Mouse (Mus musculus) monocyte, adult 5-6 weeks (primary cell): ENCODE data around the gene Btg4. TPM values are rescaled to one million over a fixed set of nuclear protein-coding genes. Genes with fewer than 3 reads are reported as not detected.
A peak's percentile ranks its signal among the peaks of the same experiment; 100 is the strongest.
"Not testable (repeated sequence)": the region's sequence is repeated elsewhere in the genome, so short reads cannot be mapped to it uniquely, and the experiment has no call there.

Experiments used
- ATAC-seq: fragments of 153-309, 156-312 bp; replicated peaks from 2 replicates; pipeline ENCODE4 v1.8.0; 2017; ENCODE audit warnings: mild to moderate bottlenecking; ENCODE audit not compliant: low TSS enrichment, insufficient number of reproducible peaks, severe bottlenecking, poor library complexity, low FRiP score
- total RNA-seq: library from RNA; stranded (forward); fragments of 200-1000, 200-491, 200-594 nt; gene quantifications from 3 replicates; pipeline ENCODE4 v1.2.3, GENCODE M21; 2017

The Btg4 gene
- total RNA-seq, 1 experiment from 2014 or later: not detected

- ATAC-seq: 0 out of 2 replicates have a peak, but pooled peaks have one; percentile 15
These were observed 15.7 kb downstream of the Btg4 start for GRCm38 (mm10) chr9:51076300-51076978.

- ATAC-seq: peak; percentile 67
These were observed 16.2 kb downstream of the Btg4 start, which contains the start of gene Layn for GRCm38 (mm10) chr9:51076979-51077315. Layn (minus strand) TSS chr9:51077094.

- ATAC-seq: no peak
These were observed 20.9 kb downstream of the Btg4 start for GRCm38 (mm10) chr9:51081614-51082013.

DNA sequence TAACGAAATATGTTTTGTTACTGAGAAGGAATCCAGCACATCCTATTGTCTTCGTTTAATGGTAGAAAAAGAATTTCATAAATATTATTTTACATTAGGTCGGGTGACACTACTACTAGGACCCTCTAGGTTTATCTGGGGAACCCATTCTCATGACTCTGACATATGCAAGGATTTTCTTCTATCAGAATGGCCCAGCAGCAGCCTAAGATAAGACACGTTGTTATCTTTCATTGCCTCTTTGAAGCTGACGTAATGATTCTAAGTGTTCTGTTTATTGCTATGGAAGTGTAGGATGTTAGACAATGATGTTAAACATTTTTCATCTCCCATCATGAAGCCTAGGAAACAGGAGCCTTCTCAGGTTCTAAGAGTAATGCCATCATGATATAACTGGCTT is 33.0 kb downstream of the Btg4 start:
- no peak for ATAC-seq

DNA sequence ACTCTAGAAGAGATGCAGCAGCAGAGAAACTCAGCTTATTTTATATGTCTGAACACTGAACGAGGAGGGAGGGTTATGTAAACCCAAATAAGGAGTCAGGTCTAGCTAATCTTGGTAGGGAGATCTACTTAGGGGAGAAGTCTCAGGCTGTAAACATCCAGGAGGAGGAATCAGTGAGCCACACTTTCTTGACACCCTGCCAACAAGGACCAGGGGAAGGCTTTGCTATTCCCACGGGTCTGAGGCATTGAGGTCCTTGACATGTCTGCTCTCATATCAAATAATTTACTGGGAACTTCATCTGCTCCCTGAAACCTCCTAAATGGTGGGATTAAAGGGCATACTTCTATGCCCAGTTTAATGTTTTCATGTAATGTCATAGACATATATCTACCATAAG is 35.6 kb downstream of the Btg4 start:
- ATAC-seq: no peak

GRCm38 (mm10) chr9:51101756-51102425 is 41.2 kb downstream of the Btg4 start, which contains the start of gene 4833427G06Rik:
4833427G06Rik (minus strand) TSS chr9:51102078.
- no peak for ATAC-seq

GRCm38 (mm10) chr9:51102963-51103807 is 42.5 kb downstream of the Btg4 start:
- no peak for ATAC-seq

DNA sequence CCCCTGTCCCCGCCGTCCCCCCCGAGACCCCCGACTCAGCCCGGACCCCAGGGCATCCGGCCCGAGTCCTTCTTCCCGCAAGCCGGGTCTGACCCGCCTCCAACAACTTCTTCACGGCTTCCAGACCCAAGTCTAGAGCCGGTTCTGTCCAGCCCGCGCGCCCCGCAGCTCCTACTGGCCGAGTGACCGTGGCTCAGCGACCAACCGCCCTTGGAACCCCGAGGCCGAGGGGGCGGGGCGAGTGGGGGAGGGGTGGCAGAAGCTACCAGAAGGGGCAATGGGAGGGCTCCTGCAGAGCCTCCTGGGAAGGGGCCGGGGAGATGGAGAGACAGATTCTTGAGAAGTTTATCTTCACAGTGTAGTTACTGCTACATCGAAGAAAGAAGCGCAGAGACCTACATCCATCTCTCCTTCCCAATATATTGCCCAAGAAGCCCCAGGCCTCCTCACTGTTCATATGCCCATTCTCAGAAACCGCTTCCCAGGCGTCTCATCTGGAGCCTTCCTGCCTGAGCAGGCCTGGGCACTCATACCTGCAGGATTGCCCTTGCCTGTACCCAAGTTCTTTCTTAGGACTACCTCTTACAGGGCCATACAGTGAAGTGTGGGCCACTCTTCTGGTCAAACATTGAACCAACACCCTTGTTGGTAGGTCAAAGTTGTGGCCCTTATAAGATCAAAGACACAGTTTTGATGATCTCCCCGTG is 43.3 kb downstream of the Btg4 start:
- ATAC-seq: no peak

DNA sequence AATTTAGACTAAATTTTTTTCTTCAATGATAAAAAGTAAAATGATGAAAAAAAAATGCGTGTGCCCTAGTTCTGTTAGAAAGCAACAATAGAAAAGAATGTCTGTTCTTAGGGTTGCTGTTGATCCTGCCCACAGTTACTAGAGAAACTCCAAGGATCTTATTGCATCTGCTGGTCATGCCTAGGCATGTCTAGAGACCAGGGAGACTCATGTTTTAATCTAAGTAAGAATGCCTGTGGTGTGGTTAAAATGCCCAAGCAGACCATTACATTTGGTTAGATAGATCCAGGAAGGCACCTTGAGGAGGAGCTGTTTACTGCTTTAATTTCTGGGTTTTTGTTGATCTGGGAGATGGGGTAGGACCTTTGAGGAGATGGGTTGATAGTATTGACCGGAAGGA is 45.0 kb downstream of the Btg4 start:
- no peak for ATAC-seq

- ATAC-seq: no peak
These were observed 54.1 kb downstream of the Btg4 start for GRCm38 (mm10) chr9:51114767-51115166.

GRCm38 (mm10) chr9:51136985-51137384 is 76.3 kb downstream of the Btg4 start:
- ATAC-seq: no peak

GRCm38 (mm10) chr9:51137432-51137831 is 76.7 kb downstream of the Btg4 start:
- no peak for ATAC-seq

- ATAC-seq: no peak
These were observed 77.1 kb downstream of the Btg4 start for GRCm38 (mm10) chr9:51137836-51138235.

DNA sequence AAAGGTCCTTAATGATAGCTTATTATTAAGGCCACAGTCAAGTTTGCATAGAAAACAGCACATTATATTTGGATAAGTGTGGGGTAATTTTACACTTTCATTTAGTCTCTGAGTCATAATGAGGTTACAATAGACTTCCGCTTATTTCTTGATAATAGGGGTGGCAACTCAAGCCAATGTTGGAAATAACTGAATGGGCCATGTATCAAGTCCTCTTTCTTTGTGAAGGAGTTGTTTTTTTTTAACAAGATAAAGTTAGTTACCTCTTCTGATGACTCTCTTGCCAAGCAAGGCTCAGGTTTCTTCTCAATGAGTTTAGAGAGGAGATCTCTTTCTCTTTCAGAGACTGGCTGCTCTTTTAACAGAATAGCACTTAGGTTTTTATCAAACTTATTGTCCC is 77.6 kb downstream of the Btg4 start:
- ATAC-seq: no peak

GRCm38 (mm10) chr9:51139401-51139800 is 78.7 kb downstream of the Btg4 start:
- ATAC-seq: not testable (repeated sequence)

GRCm38 (mm10) chr9:51140711-51141110 is 80.0 kb downstream of the Btg4 start:
- ATAC-seq: no peak

DNA sequence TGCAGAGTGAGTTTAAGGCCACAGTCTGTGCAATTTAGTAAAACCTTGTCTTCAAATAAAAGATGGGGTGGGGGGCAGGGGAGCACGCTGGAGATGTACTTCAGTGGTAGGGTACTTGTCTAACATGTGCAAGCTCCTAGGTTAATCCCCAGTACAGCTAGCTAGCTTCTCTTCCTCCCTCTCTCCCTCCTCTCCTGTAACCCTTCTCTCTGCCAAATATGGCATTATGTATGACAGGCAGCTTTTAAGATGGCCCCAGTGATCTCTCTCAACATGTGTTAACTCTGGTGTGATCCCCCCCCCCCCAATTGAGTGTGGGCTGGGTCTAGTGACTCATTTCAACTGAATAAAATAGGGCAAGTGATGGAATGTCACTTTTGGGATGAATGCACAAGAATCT is 82.7 kb downstream of the Btg4 start:
- ATAC-seq: no peak

DNA sequence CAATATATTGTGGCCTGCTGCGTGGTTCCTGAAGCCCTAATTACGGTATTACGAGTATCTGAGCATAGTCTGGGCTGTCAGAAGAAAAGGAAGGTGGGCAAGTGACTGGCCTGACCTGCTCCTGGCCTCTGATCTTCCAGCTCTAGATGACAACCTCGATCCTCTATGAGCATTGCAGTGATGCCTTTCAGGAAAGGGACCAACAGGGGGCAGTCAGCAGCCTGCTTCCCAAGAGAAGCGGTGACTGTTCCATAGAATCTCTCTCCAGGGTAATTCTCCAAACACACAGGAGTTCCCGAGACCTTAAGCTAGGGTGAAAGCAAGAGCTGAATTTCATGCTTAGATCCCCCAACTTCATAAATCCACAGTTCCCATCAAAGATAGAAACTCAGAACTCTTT is 83.5 kb downstream of the Btg4 start:
- ATAC-seq: no peak

- ATAC-seq: no peak
These were observed 85.8 kb downstream of the Btg4 start for GRCm38 (mm10) chr9:51146496-51146895.
